Mouse (Mus musculus) limb, embryonic 14.5 days (tissue): ENCODE measurements around the gene Ccdc180. TPM values are rescaled to one million over a fixed set of nuclear protein-coding genes. Genes with fewer than 3 reads are reported as not detected.
A peak's percentile ranks its signal among the peaks of the same experiment; 100 is the strongest.

Experiments used
- ATAC-seq: fragments of 200-750 bp; cut with Nextera tagmentation; 2 replicates; pipeline ENCODE4 v1.8.0; 2017; ENCODE audit warnings: low read depth, moderate number of reproducible peaks, moderate TSS enrichment; ENCODE audit not compliant: low FRiP score
- DNase-seq: peaks from one replicate; pipeline ENCODE4 v3.0.0-alpha.2; 2015; ENCODE audit warnings: low spot score
- H3K27ac ChIP-seq: fragments of 300-500 bp; sonication (generic); replicated peaks from 2 replicates; pipeline ENCODE4 v1.5.1; 2014; ENCODE audit warnings: low read depth, mild to moderate bottlenecking, low read length, moderate library complexity, mixed read lengths
- H3K27me3 ChIP-seq: fragments of 300-500 bp; sonication (generic); 2 replicates; pipeline ENCODE4 v1.6.1; 2014; ENCODE audit warnings: low read length, mixed read lengths; ENCODE audit not compliant: control insufficient read depth, insufficient read depth
- H3K36me3 ChIP-seq: fragments of 300-500 bp; sonication (generic); 2 replicates; pipeline ENCODE4 v1.6.1; 2014; ENCODE audit warnings: mild to moderate bottlenecking, low read length, moderate library complexity, mixed read lengths; ENCODE audit not compliant: control insufficient read depth, insufficient read depth
- H3K4me1 ChIP-seq: fragments of 300-500 bp; sonication (generic); 2 replicates; pipeline ENCODE4 v1.6.1; 2014; ENCODE audit warnings: antibody characterized with exemption, low read length, mixed read lengths; ENCODE audit not compliant: control insufficient read depth, insufficient read depth
- H3K4me2 ChIP-seq: fragments of 300-500 bp; sonication (generic); replicated peaks from 2 replicates; pipeline ENCODE4 v1.6.1; 2014; ENCODE audit warnings: low read depth, mild to moderate bottlenecking, low read length, moderate library complexity; ENCODE audit not compliant: severe bottlenecking
- H3K4me3 ChIP-seq: fragments of 300-500 bp; sonication (generic); replicated peaks from 2 replicates; pipeline ENCODE4 v1.5.1; 2014; ENCODE audit warnings: low read length
- H3K9ac ChIP-seq: fragments of 300-500 bp; sonication (generic); 2 replicates; pipeline ENCODE4 v1.6.1; 2014; ENCODE audit warnings: mild to moderate bottlenecking, low read depth, low read length, moderate library complexity; ENCODE audit not compliant: severe bottlenecking
- H3K9me3 ChIP-seq: fragments of 300-500 bp; sonication (generic); 2 replicates; pipeline ENCODE4 v1.6.1; 2016; ENCODE audit warnings: low read length; ENCODE audit not compliant: control insufficient read depth
- POLR2A ChIP-seq: fragments of 200-500 bp; IDR thresholded peaks from 2 replicates; pipeline ENCODE4 v1.8.0; 2012; ENCODE audit warnings: inconsistent platforms, mild to moderate bottlenecking, moderate library complexity, borderline replicate concordance; ENCODE audit not compliant: insufficient read depth, insufficient read length; ENCODE audit errors: extremely low read depth
- WGBS: fragments of 180-500 bp; shearing (Covaris S2); extraction: QIAGEN DNeasy Blood & Tissue Kit; methylation state at CpG from one replicate; pipeline ENCODE4 v1.1.7; 2014; 5-methylcytosine and 5-hydroxymethylcytosine counted together
- polyA plus RNA-seq, 2 experiments: library from polyadenylated mRNA; depleted of rRNA in 1 of 2; stranded (reverse) in 1 of 2; unstranded in 1 of 2; fragments of >200 nt; fragmentation: Nextera tagmentation in 1 of 2; extraction: Ambion mirVana in 1 of 2; gene quantifications; 2 replicates each; pipeline versions ENCODE4 v1.2.1 to v1.2.3; 2012 to 2014

Ccdc180 gene
- polyA plus RNA-seq, 2 experiments = 0.03 to 0.07 TPM

GRCm38 (mm10) chr4:45924011-45924410 lies 33.9 kb downstream of the Ccdc180 start:
- no peak overlapping the region for H3K9ac ChIP-seq
- H3K27me3 ChIP-seq = no peaks in the 10 kb centered on the region
- ATAC-seq (no peak), DNase-seq (no peak)
- H3K4me2 ChIP-seq = no peak overlapping the region
- no peaks in the 10 kb centered on the region for H3K36me3 ChIP-seq
- H3K27ac ChIP-seq = no peak overlapping the region
- no peaks in the 10 kb centered on the region for H3K9me3 ChIP-seq
- WGBS = 92% methylated on average over 4 of the region's 4 CpGs
- no peaks in the 10 kb centered on the region for H3K4me1 ChIP-seq
- no peak overlapping the region for H3K4me3 ChIP-seq
- no peak for TF ChIP-seq POLR2A

- no peak for TF ChIP-seq POLR2A
- no peak for DNase-seq
- Histone ChIP-seq H3K27me3 (no peaks in the 10 kb centered on the region), H3K4me1 (no peaks in the 10 kb centered on the region), H3K27ac (no peak overlapping the region), H3K9ac (no peak overlapping the region), H3K36me3 (no peaks in the 10 kb centered on the region), H3K4me2 (no peak overlapping the region), H3K4me3 (no peak overlapping the region), H3K9me3 (no peaks in the 10 kb centered on the region)
- no peak for ATAC-seq
- WGBS = 73% methylated on average over 4 of the region's 4 CpGs
Observed at GRCm38 (mm10) chr4:45928561-45928960, 38.5 kb downstream of the Ccdc180 start.

DNA sequence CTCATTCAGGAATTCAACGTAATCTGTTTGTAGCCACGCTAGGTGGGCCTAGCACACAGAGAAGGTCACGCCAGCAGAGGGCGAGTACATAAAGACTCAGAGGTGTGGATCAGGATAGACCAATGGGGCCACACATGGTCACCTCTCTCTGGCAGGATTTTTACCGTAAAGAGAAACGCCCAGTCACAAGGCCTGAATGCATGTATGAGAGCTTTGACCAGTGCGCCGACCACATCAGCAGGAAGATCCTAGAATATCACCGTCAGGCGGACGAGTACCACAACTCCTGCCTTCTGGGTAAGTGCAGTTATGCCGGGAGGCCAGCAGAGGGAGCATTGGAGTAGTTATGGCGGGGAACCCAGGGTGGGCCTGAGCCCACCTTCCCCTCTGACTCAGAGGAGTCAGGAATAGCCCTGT lies 51.5 kb downstream of the Ccdc180 start:
- H3K36me3 ChIP-seq = no peaks in the 10 kb centered on the region
- peak; percentile 78 for ATAC-seq

DNA sequence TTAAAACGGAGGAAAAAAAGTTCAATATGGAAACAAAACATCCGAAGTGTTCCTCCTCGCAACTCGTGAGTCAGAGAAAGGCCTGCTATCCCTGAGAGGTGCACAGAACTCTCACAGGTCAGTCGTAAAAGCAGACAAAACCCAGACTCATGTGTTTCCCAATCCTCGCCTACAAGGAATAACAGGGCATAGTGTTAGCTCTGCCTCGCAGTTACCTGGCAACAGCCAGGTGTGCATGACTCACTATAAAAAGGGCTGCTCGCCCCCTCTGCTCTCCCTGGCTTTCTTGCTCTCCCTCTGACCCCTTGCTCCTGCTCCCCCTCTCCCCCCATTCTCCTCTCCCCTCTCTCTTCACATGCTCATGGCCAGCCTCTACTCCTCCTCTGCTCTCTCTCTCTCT lies 57.6 kb downstream of the Ccdc180 start:
- Histone ChIP-seq H3K4me2 (no peak overlapping the region), H3K27ac (no peak overlapping the region), H3K9ac (no peak overlapping the region), H3K27me3 (no peaks in the 10 kb centered on the region), H3K4me3 (no peak overlapping the region), H3K4me1 (no peaks in the 10 kb centered on the region), H3K36me3 (no peaks in the 10 kb centered on the region), H3K9me3 (no peaks in the 10 kb centered on the region)
- no peak for TF ChIP-seq POLR2A
- DNase-seq (no peak), ATAC-seq (no peak)
- 50% methylated on average over 8 of the region's 8 CpGs for WGBS

More for the DNA sequence above, 51.5 kb downstream of the Ccdc180 start:
- WGBS = 33% methylated on average over 13 of the region's 13 CpGs
- no peak for TF ChIP-seq POLR2A
- Histone ChIP-seq H3K4me2 (no peak overlapping the region), H3K9me3 (no peaks in the 10 kb centered on the region), H3K4me3 (no peak overlapping the region), H3K27me3 (no peaks in the 10 kb centered on the region), H3K9ac (no peak overlapping the region), H3K27ac (no peak overlapping the region), H3K4me1 (no peaks in the 10 kb centered on the region)
- peak; percentile 65 for DNase-seq

DNA sequence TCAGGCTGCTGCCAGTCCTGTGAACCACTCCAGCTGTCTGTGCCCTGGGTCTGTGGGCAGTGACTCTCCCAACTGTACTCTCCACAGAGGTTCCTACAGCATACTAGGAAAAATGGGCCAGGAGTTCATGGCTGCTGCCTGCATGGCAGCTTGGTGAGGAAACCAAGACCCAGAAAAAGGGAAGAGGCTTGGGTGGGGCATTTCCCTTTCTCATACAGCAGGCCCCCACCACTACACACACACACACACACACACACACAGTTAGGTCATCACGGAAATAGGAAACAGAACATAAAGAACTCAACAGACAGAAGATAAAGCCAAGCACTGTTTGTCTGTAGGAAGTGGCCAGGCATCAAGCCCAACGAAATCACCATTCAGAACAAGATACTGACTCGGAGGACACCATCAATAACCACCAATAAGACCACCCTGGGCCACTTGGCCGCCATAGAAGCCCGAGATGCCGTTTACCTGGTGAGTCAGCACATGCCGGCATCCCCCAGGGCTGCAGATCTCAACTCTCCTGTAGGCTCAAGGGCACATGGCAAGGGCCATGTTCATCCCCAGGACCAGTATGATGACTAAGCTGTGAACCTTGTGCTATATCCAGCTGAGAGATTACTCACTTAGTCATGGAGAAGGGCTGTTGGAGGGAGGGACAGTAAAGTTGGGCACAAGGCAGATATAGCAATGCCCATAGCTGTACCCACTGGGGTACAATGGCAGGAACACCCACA lies 59.2 kb downstream of the Ccdc180 start:
- no peak overlapping the region for H3K9ac ChIP-seq
- H3K27me3 ChIP-seq = no peaks in the 10 kb centered on the region
- no peak for DNase-seq
- no peak overlapping the region for H3K4me2 ChIP-seq
- no peaks in the 10 kb centered on the region for H3K36me3 ChIP-seq
- no peak for ATAC-seq
- WGBS = 82% methylated on average over 7 of the region's 7 CpGs
- H3K27ac ChIP-seq = no peak overlapping the region
- no peak for TF ChIP-seq POLR2A
- H3K4me1 ChIP-seq = no peaks in the 10 kb centered on the region
- no peak overlapping the region for H3K4me3 ChIP-seq
- no peaks in the 10 kb centered on the region for H3K9me3 ChIP-seq

DNA sequence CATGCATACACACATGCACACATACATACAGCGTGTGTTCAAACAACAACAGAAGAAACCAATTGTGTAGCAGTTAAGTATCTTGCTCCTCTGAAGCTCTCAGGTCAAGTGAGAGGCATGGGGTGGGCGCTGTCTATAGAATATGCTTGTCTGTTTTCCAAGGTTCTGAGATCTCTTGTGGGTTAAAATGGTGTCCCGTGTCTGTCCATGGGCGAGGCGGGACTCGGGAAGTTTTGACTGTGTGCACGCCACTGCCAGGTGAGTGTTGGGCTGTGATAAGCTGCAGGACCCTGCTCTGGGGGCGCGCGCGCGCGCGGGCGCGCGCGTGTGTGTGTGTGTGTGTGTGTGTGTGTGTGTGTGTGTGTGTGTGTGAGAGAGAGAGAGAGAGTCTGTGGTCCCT lies 61.7 kb downstream of the Ccdc180 start:
- DNase-seq (no peak), ATAC-seq (no peak)
- WGBS = 91% methylated on average over 18 of the region's 18 CpGs
- no peak overlapping the region for H3K9ac ChIP-seq
- H3K27me3 ChIP-seq = no peaks in the 10 kb centered on the region
- no peak for TF ChIP-seq POLR2A
- H3K4me3 ChIP-seq = no peak overlapping the region
- H3K4me2 ChIP-seq = no peak overlapping the region
- no peaks in the 10 kb centered on the region for H3K9me3 ChIP-seq
- H3K36me3 ChIP-seq = no peaks in the 10 kb centered on the region
- no peaks in the 10 kb centered on the region for H3K4me1 ChIP-seq
- H3K27ac ChIP-seq = no peak overlapping the region
